Mouse (Mus musculus): ENCODE measurements around the gene Nhsl1.

Nhsl1 gene

GRCm38 (mm10) chr10:18318916-18319481 lies at the start of gene Nhsl1:
Gene Nhsl1, plus strand, starts transcription at chr10:18318985.
- peak; percentile 80 for DNase-seq (ENCODE audit: low spot score)

DNA sequence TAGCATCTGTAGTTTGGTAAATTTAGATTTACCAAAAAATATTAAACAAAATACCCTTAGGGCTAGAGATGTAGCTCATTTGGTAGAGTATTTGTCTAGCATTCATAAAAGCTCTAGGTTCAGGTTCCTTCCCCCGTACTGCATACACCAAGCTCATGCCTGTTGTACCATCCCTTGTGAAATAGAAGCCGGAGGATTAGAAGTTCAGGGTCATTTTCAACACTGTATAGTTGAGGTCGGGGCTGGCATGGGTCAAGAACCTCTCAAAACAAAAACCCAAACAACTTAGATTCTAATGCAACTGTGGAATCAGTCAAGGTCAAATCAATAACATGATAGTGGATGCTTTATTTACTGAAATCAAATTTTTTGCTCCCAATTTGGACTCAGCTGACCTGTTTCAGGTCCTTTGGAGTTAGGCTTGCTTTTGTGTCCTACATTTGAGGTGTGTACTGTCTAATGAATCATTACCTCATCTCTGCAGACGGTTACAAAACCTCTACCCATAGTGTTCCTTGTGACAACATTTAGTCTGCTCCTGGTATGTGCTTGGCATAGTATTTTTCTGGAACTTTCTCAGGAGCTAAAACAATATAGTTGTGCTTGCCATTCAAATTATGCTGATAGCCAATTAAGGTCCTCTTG lies 42.6 kb upstream of the Nhsl1 start:
- DNase-seq (ENCODE audit: low spot score): no peak

GRCm38 (mm10) chr10:18283991-18284390 lies 34.8 kb upstream of the Nhsl1 start:
- no peak for DNase-seq (ENCODE audit: low spot score)

- DNase-seq (ENCODE audit: low spot score): no peak
Observed at GRCm38 (mm10) chr10:18289512-18289911, 29.3 kb upstream of the Nhsl1 start.

DNA sequence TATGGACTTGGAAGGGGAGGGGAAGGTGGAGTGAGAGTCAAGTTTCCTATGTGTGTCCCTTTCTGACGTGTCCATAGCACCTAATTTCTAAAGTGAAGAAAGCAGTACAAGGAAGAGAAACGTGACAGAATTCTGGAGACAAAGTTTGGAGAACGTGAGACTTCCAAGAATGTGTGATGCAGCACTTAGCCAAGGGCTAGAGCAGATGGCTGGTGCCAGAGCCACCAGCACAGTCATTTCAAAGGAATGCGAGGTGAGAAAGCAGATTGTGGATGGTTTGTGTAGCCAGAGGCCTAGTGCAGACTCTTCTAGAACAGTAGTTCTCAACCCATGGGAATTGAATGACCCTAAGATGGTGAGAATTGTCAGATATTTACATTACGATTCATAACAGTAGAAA lies 13.7 kb upstream of the Nhsl1 start:
- no peak for DNase-seq (ENCODE audit: low spot score)

DNA sequence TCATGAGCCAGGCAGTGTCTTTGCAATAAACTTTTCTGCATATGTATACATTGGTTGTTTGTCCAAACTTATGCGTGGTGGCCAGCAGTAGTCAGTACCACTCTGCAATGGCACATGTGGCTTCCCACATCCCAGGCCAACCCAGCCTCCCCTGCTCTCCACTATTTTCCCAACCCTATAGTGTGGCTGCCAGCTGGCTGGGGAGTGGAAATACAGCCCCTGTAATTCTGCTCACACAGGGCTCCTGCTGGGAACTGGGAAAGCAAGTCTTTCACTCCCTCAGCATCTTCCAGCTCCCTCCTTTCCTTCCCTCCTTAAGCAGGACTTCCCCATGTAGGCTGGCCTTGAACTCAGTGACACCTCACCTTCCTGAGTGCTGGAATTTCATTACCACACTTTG lies 3.7 kb upstream of the Nhsl1 start:
- no peak for DNase-seq (ENCODE audit: low spot score)

DNA sequence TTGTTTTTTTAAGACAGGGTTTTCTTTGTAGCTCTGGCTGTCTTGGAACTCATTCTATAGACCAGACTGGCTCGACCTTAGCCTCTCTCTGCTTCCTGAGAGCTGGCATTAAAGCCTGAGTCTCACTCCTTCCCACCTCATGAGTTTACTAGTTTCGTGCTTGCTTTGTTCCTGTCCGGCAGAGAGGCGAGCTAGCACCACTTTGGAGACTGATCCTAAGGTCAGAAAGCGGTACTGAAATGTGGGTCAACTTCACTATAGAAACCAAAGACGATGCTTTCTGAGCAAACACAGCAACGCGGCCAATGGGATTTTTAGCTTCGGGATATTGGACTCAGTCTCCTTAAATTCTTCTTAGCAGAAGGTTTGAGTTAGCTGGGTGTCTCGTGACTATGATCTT lies 1.3 kb upstream of the Nhsl1 start:
- no peak for DNase-seq (ENCODE audit: low spot score)

DNA sequence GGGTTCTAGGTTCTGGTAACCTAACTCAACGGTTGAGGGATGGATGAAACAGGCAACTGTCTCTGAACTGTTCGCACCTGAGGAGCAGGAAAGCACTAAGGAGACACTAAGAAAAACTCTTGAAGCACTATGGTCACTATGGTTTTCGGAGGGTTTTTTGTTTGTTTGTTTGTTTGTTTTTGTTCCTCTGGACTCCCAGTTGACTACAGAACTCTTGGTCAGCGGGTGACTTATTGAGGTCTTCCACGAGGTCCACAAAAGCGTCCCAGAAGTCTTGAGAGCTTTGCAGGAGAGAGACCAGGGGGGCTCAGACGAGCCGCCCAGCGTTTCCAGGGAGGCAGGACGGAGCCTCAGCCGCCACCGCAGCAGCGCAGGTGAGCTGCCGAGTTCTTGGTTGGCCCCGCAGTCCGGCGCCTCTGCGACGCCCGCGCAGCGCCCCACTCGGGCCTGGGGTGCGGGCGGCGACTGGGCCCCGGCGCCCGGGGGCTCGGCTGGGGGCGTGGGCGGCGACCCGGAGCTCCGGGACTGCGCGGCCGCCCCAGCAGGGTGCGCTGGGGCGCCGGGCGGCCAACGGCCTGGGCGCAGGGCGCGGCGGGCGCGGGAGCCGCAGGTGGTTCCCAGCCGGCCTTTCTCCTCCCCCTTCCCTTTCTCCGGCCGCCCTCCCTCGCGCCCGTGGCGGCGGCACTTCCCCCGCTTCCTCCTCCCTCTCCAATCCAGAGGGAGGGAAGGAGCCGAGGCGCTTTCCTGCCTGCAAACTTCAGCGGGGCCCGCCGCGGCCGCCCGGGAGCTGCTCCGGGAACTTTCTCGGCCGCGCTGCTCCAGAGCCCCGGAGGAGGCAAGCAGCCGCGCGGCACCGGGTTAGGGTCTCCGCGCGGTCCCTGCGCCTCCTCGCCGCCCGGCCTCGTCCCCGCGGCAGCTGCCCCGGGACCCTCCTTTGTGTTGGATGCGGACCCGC lies 547 bp upstream of the Nhsl1 start:
- DNase-seq (ENCODE audit: low spot score): peak; percentile 74

DNA sequence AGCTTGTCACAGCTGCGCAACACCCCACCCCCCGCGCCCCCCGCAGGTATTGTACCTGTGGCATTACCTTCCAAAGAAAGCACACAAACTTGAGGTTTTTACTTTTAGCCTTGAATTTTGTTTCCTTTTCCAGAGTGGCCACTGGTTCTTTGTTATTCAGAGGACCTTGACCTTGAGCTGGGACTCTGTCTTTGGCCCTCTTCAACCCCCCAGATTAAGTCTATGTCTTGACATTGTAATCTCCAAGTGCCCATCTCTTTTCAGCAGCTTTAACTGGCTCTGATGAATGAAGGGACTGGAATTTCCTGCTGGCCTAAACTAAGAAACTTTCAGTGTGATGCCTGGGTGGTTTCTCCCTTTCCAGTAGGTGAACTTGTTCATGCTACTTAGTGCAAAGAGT lies 906 bp downstream of the Nhsl1 start:
- DNase-seq (ENCODE audit: low spot score): no peak

- DNase-seq (ENCODE audit: low spot score): no peak
Observed at GRCm38 (mm10) chr10:18321861-18322260, 3.1 kb downstream of the Nhsl1 start.

DNA sequence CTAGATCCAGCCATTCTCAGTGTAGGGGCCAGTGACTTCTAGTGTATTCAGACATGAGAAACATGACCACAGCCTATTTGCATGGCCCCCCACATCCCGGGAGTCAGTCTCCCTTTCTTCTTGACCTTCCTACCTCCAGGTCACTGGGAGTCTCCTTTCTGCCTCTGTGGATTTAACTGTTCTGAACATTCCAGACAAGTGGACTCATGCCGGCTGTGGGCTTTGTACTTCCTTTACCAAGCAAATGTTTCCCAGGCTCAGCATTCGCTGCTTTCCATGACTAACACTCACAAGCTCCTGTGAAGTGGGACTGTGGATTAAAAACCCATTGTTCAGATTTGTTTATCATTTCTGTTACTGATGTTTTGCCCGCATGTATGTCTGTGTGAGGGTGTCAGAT lies 4.9 kb downstream of the Nhsl1 start:
- DNase-seq (ENCODE audit: low spot score): no peak

DNA sequence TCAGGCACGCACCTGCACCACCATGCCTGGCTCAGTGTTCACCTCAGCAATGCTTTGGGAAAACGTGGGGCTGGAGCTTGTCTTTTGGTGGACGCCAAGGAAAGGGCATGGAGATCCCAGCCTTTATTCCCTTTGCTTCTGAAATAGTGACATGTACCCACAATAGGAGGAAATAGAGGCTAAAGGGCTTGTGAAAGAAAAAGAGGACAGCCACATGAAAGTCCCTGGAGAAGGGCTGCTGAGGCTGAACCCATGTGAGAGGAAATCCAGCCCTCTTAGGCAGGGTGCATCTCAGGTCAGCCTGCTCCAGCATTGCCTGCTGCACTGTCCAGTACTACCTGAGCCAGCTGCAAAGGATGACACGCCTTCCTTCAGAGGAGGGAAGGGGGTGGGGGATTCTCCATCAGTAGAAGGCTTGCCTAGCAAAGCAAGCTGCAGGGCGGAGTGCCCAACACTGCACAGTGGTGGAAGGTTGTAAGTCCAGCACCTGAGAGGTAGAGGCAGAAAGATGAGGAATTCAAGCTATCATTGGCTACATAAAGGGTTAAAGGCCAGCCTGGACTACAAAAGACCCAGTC lies 9.6 kb downstream of the Nhsl1 start:
- DNase-seq (ENCODE audit: low spot score): no peak

GRCm38 (mm10) chr10:18329096-18330038 lies 10.6 kb downstream of the Nhsl1 start:
- peak; percentile 66 for DNase-seq (ENCODE audit: low spot score)

GRCm38 (mm10) chr10:18330445-18330844 lies 11.7 kb downstream of the Nhsl1 start:
- DNase-seq (ENCODE audit: low spot score): no peak

DNA sequence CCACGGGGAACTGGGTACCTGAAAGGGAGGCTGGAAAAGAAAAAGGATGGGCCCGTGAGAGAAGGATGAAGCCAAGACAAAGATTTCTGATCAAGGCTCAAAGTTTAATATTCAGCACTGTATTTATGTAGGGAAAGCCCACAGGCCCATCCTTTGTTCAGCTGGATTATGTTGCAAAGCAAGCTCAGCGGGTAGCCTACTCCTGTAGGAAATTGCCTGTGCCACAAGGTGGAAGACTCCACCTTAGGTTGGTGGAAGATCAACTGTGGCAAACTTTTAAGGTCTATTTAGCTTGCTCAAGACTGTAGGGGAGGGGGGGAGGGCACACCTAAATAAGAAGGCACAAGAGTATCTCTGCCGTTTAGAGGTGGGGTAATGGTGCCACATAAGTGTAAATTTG lies 14.8 kb downstream of the Nhsl1 start:
- peak; percentile 6 for DNase-seq (ENCODE audit: low spot score)

GRCm38 (mm10) chr10:18334176-18334575 lies 15.4 kb downstream of the Nhsl1 start:
- peak; percentile 18 for DNase-seq (ENCODE audit: low spot score)

- DNase-seq (ENCODE audit: low spot score): peak; percentile 5
Observed at GRCm38 (mm10) chr10:18334734-18335133, 15.9 kb downstream of the Nhsl1 start.

DNA sequence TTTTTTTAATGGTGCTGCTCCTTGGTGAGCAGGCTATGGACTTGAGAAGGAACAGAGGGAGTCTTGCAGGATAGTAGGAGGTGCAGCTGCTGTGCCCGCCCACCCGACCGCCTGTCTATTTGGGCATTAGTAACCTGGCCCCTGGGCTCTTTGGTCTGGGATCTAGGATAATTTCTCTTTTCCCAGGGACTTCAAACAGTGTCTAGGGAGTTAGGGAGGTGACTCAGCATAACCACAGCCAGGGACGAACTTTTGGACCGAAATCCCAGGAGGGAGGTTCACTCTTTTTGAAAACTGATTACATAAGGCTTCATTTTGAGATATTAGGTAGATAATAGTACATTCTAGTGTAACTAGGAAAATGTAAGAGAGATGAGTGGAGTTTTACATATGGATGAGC lies 18.9 kb downstream of the Nhsl1 start:
- no peak for DNase-seq (ENCODE audit: low spot score)

DNA sequence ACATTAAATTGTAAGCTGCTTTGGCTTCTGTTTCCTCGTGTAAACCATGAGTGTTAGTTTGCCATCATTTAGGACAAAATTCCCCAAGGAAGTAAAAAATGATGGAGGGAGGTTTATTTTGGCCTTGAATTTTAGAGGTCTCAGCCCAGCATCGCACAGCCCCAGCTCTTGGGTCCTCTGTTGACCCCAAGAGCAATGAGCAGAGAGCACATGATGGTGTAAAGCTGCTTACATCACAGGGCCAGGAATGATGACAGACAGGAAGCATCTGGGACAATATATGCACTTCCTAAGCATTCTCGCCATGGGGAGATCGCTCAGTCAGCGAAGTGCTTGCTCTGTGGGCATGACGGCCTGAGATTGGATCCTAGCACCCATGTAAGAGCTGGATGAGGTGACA lies 20.6 kb downstream of the Nhsl1 start:
- no peak for DNase-seq (ENCODE audit: low spot score)

GRCm38 (mm10) chr10:18340930-18341329 lies 22.1 kb downstream of the Nhsl1 start:
- no peak for DNase-seq (ENCODE audit: low spot score)

DNA sequence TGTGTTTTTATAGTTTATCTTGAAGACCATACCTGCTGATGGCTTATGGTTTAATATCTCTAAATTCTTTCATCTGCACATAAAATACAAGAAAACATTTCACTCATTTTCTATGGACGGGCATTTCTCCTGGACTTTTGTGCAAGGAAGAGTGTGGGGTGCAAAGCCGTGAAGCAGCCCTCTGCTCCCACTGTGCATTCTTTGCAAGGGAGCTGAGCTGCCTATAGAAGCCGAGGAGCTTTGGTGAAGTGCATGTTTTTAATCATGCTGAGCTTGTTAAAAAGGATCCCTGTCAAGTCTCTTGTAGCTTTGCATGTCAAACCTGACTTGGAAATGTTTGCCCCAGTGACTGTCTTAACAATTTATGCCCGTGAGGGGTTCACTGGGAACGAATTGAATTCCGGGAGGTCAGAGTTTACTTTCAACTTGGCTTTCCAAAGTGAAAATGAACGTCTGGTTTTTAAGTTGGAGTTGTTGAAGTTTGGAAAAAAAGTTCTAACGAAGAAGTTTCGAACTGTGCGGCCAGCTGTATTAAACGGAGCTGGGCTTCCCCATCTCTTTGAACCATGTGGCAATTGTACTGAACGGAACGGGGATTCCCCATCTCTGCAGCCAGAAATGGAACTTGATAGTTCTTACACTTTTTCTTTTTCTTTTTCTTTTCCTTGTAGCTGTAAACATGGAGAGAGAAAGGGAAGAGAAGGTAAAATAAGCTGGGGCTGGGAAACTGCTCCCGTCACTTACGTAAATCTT lies 22.8 kb downstream of the Nhsl1 start:
- no peak for DNase-seq (ENCODE audit: low spot score)
